Comparison of ENCODE assay signal across 33 mouse cellular contexts in the genomic region with DNA sequence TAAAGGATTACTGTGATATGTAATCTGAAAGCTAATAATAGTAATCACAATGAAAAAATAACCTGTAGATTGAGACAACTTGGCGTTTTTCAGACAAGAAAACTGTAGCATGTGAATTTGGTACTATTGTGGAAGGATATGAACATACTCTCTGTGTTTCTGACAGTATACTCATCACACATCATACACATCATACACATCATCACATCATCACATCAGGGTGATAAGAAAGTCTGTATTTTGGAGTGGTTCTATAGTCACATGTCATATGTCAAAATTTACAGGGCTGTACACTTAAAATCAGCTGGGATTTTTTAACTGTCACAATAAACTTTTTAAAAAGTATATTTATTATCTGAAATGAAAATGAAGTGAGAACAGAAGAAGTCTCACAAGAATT. TPM values are rescaled to one million over a fixed set of nuclear protein-coding genes. Genes with fewer than 3 reads are reported as not detected.
"Had no signal": no experiment of that assay in that cellular context is flagged by ENCODE, and none has a peak within 500 bp of the region (broad histone marks: within the 10 kb centered on the region; RNA-seq: fewer than 3 reads in every experiment).

No protein-coding gene starts in this region.

- H3K4me1 ChIP-seq: limb, embryonic 10.5 days; liver, embryonic 12.5 days; liver, embryonic 13.5 days; liver, embryonic 15.5 days; midbrain, embryonic 12.5 days; neural tube, embryonic 12.5 days had no signal

- H3K27ac ChIP-seq: left cerebral cortex, adult 2 months; limb, embryonic 10.5 days; limb, embryonic 12.5 days; limb, embryonic 13.5 days; limb, embryonic 15.5 days; liver, embryonic 12.5 days; liver, embryonic 13.5 days; liver, embryonic 14.5 days; liver, embryonic 15.5 days; macrophage; midbrain, embryonic 12.5 days; midbrain, embryonic 13.5 days; midbrain, embryonic 15.5 days; neural tube, embryonic 12.5 days had no signal

- ATAC-seq: liver, embryonic 12.5 days; liver, postnatal 0 days; lung, postnatal 0 days; midbrain, embryonic 13.5 days; midbrain, embryonic 15.5 days; midbrain, embryonic 16.5 days had no signal

- H3K9ac ChIP-seq: limb, embryonic 12.5 days; limb, embryonic 13.5 days; limb, embryonic 15.5 days; liver, embryonic 12.5 days; liver, embryonic 13.5 days; liver, embryonic 14.5 days; liver, embryonic 15.5 days; liver, postnatal 0 days; midbrain, embryonic 12.5 days; midbrain, embryonic 13.5 days; midbrain, embryonic 15.5 days; neural tube, embryonic 12.5 days had no signal

- H3K4me2 ChIP-seq: limb, embryonic 12.5 days; limb, embryonic 13.5 days; limb, embryonic 15.5 days; liver, embryonic 11.5 days; liver, embryonic 12.5 days; liver, embryonic 13.5 days; liver, embryonic 15.5 days; midbrain, embryonic 11.5 days; midbrain, embryonic 12.5 days; midbrain, embryonic 13.5 days; midbrain, embryonic 15.5 days; neural tube, embryonic 12.5 days had no signal

- H3K27me3 ChIP-seq: limb, embryonic 12.5 days; limb, embryonic 13.5 days; limb, embryonic 15.5 days; liver, embryonic 12.5 days; liver, embryonic 13.5 days; liver, embryonic 15.5 days; megakaryocyte, embryonic 14.5 days; midbrain, embryonic 12.5 days; midbrain, embryonic 13.5 days; midbrain, embryonic 15.5 days; neural tube, embryonic 12.5 days had no signal

- H3K36me3 ChIP-seq: limb, embryonic 10.5 days; limb, embryonic 12.5 days; limb, embryonic 13.5 days; limb, embryonic 15.5 days; liver, embryonic 12.5 days; liver, embryonic 13.5 days; liver, embryonic 15.5 days; midbrain, embryonic 10.5 days; midbrain, embryonic 12.5 days; midbrain, embryonic 13.5 days; midbrain, embryonic 15.5 days; neural tube, embryonic 12.5 days had no signal

- H3K4me3 ChIP-seq: left cerebral cortex, adult 2 months; limb, embryonic 10.5 days; limb, embryonic 12.5 days; limb, embryonic 13.5 days; limb, embryonic 15.5 days; liver, embryonic 12.5 days; liver, embryonic 13.5 days; liver, embryonic 15.5 days; megakaryocyte, embryonic 14.5 days; midbrain, embryonic 10.5 days; midbrain, embryonic 12.5 days; midbrain, embryonic 13.5 days; midbrain, embryonic 15.5 days; myocyte; neural tube, embryonic 12.5 days had no signal

- H3K9me3 ChIP-seq: limb, embryonic 10.5 days; limb, embryonic 12.5 days; limb, embryonic 13.5 days; limb, embryonic 15.5 days; liver, embryonic 12.5 days; liver, embryonic 13.5 days; liver, embryonic 15.5 days; megakaryocyte, embryonic 14.5 days; midbrain, embryonic 10.5 days; midbrain, embryonic 12.5 days; midbrain, embryonic 13.5 days; midbrain, embryonic 15.5 days; neural tube, embryonic 12.5 days had no signal

- DNase-seq: layer of hippocampus, postnatal 36 days; left cerebral cortex, postnatal 4 days; liver; liver, embryonic 13.5 days; liver, postnatal 0 days; lung, adult 18-20 months; lung, adult 2 months; lung, postnatal 10 days; midbrain, embryonic 14.5 days had no signal

RNA-seq across cellular contexts. Expression of a gene that starts 30.9 kb away (rescaled TPM):
- polyA plus RNA-seq: limb, embryonic 11.5 days; limb, embryonic 12.5 days; limb, embryonic 13.5 days; limb, embryonic 14.5 days; limb, embryonic 15.5 days; liver, embryonic 11.5 days; liver, embryonic 12.5 days; liver, embryonic 13.5 days; lung, adult 2 months; macrophage; midbrain, embryonic 10.5 days; midbrain, embryonic 11.5 days; midbrain, embryonic 12.5 days; midbrain, embryonic 13.5 days; midbrain, embryonic 14.5 days; midbrain, postnatal 0 days; myocyte; neural tube, embryonic 11.5 days; neural tube, embryonic 12.5 days had no signal
